Mouse (Mus musculus): ENCODE measurements around the gene Kmt2e. TPM values are rescaled to one million over a fixed set of nuclear protein-coding genes. Genes with fewer than 3 reads are reported as not detected.

The Kmt2e gene
- polyA plus RNA-seq, 1 experiment from 2014 or later: 76.9 TPM

DNA sequence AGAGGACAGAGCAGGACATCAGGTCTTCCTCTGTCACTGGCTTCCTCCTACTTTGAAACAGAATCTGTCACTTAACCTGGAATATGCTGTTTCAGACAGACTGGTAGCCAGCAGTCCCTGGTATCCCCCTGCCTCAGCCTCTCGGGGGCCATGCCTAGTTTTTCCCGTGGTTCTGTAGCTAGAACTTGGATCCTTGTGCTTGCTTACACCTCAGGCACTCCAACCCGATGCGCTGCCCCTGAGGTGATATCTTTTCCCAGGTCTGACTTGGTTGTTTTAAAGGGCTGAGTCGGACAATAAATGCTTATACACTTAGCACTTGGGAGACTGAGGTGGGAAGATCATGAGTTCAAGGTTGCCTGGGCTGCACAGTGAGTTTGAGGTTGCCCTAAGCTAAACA is 40.4 kb upstream of the Kmt2e start:
- H3K36me3 ChIP-seq (ENCODE audit: control insufficient read depth, insufficient read depth): no peaks in the 10 kb centered on the region
- no peak for ATAC-seq (replicated peaks; ENCODE audit: extremely low read depth, insufficient read depth, low FRiP score)
- no peak overlapping the region for H3K4me3 ChIP-seq (ENCODE audit: low read length)
- H3K4me2 ChIP-seq (ENCODE audit: low read depth, low read length): no peak overlapping the region
- no peak overlapping the region for H3K27ac ChIP-seq (ENCODE audit: low read length)
- H3K27me3 ChIP-seq (ENCODE audit: control insufficient read depth, insufficient read depth, low read length): no peaks in the 10 kb centered on the region
- 87% methylated on average over 5 of the region's 5 CpGs for WGBS
- H3K4me1 ChIP-seq (ENCODE audit: control insufficient read depth, insufficient read depth, low read length): no peaks in the 10 kb centered on the region
- H3K9me3 ChIP-seq (replicated peaks; ENCODE audit: control insufficient read depth, low read length): no peaks in the 10 kb centered on the region
- no peak overlapping the region for H3K9ac ChIP-seq (ENCODE audit: low read length)

DNA sequence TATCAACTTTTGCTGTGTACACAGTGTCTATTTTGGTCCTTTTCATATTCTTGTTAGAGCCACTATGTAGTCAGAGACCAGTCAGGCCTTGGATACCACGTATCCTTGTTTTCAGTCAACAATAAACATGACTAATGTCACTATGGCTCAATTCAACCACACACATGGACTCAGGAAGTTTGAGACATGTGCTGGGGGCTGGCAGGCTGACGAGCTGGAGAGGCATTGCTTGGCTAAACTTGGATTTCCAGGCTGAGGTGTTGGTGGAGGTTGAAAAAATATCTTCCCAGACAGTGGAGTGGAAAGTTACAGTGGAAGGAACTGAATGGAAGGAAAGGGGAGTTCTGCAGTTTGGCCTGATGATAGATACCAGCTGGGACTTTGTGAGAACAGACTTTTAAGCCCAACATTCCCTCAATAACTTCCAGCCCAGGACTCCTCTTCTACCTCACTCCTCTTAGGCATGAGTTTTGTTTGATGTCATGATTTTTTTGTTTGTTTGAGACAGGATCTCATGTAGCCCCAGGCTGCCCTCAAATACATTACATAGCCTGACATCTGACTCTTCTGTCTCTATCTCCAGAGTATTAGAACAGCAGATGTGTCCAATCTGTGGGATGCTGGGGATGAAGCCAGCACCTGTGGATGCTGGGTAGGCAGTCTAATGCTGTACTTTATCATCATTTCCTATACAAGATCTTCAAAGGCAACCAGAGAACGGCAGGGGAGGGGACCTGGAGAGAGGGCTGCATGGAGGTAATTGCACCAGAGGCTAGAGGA is 39.7 kb upstream of the Kmt2e start:
- Histone ChIP-seq H3K36me3 (ENCODE audit: control insufficient read depth, insufficient read depth) (no peaks in the 10 kb centered on the region), H3K4me3 (ENCODE audit: low read length) (no peak overlapping the region), H3K9ac (ENCODE audit: low read length) (no peak overlapping the region), H3K4me2 (ENCODE audit: low read depth, low read length) (no peak overlapping the region), H3K27ac (ENCODE audit: low read length) (no peak overlapping the region), H3K27me3 (ENCODE audit: control insufficient read depth, insufficient read depth, low read length) (no peaks in the 10 kb centered on the region), H3K9me3 (replicated peaks; ENCODE audit: control insufficient read depth, low read length) (no peaks in the 10 kb centered on the region), H3K4me1 (ENCODE audit: control insufficient read depth, insufficient read depth, low read length) (no peaks in the 10 kb centered on the region)
- ATAC-seq (replicated peaks; ENCODE audit: extremely low read depth, insufficient read depth, low FRiP score): no peak
- 38% methylated on average over 3 of the region's 3 CpGs for WGBS

DNA sequence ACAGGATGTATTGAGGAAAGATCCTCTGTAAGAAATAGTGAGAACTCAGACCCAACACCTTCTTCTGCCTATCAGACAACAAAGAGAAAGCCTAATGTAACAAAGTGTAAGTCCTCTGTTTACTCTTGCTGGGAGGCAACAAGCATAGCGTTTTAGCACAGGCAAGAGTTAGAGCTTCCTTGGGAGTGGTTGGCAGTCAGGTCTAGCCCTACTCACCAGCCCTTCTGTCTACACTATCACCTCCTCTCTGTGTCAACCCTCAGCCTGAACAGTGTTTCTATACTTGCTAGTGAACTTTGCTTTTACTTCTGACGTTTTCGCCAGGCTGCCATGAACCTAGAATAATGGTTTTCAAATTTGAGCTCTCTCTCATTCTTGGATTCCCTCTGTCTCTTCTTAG is 38.5 kb upstream of the Kmt2e start:
- H3K27ac ChIP-seq (ENCODE audit: low read length): no peak overlapping the region
- H3K4me1 ChIP-seq (ENCODE audit: control insufficient read depth, insufficient read depth, low read length): no peaks in the 10 kb centered on the region
- no peak overlapping the region for H3K4me3 ChIP-seq (ENCODE audit: low read length)
- 71% methylated on average over 3 of the region's 3 CpGs for WGBS
- H3K9ac ChIP-seq (ENCODE audit: low read length): no peak overlapping the region
- H3K9me3 ChIP-seq (replicated peaks; ENCODE audit: control insufficient read depth, low read length): no peaks in the 10 kb centered on the region
- no peaks in the 10 kb centered on the region for H3K36me3 ChIP-seq (ENCODE audit: control insufficient read depth, insufficient read depth)
- no peaks in the 10 kb centered on the region for H3K27me3 ChIP-seq (ENCODE audit: control insufficient read depth, insufficient read depth, low read length)
- no peak for ATAC-seq (replicated peaks; ENCODE audit: extremely low read depth, insufficient read depth, low FRiP score)
- no peak overlapping the region for H3K4me2 ChIP-seq (ENCODE audit: low read depth, low read length)

DNA sequence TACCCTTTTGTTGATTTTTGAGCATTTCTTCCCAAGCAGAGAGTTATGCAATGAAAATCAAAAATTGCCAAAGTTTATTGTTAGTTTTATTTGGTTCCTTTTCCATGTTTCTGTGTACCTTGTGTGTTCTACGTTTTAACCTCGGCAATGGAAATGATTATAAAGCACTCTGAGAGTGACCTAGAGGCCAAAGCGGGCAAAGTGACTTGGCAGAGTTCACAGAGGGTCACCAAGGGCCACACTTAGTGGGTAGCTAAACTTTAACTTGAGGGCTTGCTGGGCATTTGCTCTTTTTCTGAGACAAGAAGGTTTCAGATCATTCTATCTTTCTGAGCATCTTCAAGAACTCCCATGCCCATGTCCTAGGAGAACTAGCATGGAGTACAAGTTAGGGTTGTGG is 37.5 kb upstream of the Kmt2e start:
- H3K27me3 ChIP-seq (ENCODE audit: control insufficient read depth, insufficient read depth, low read length): no peaks in the 10 kb centered on the region
- no peaks in the 10 kb centered on the region for H3K4me1 ChIP-seq (ENCODE audit: control insufficient read depth, insufficient read depth, low read length)
- H3K9me3 ChIP-seq (replicated peaks; ENCODE audit: control insufficient read depth, low read length): no peaks in the 10 kb centered on the region
- ATAC-seq (replicated peaks; ENCODE audit: extremely low read depth, insufficient read depth, low FRiP score): no peak
- H3K4me2 ChIP-seq (ENCODE audit: low read depth, low read length): no peak overlapping the region
- no peak overlapping the region for H3K4me3 ChIP-seq (ENCODE audit: low read length)
- WGBS: 84% methylated on average over 3 of the region's 3 CpGs
- 0 out of 2 replicates have a peak, but pooled peaks cover 2% of the 10 kb centered on the region for H3K36me3 ChIP-seq (ENCODE audit: control insufficient read depth, insufficient read depth)
- H3K27ac ChIP-seq (ENCODE audit: low read length): no peak overlapping the region
- no peak overlapping the region for H3K9ac ChIP-seq (ENCODE audit: low read length)

DNA sequence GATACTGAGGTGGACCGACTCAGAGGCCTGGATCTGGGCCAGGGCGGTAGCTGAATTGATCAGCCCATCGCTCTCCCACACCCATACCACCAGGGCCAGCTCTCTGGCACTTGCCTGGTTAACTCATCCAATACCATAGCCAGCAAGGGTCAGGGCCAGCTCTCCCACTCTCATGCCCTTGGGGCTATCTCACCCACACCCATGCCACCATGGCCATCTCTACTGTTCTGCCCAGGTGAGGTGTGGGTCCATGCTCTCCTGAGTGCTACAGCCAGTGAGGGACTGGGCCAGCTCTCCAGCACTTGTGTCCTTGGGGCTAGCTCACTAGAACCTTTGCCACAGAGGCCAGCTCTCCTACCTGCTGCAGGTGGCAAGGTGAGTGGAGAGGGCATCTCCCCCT is 34.1 kb upstream of the Kmt2e start:
- ATAC-seq (replicated peaks; ENCODE audit: extremely low read depth, insufficient read depth, low FRiP score): no peak
- H3K27ac ChIP-seq (ENCODE audit: low read length): no peak overlapping the region
- H3K27me3 ChIP-seq (ENCODE audit: control insufficient read depth, insufficient read depth, low read length): no peaks in the 10 kb centered on the region
- 82% methylated on average over 3 of the region's 3 CpGs for WGBS
- 0 out of 2 replicates have a peak, but pooled peaks cover 2% of the 10 kb centered on the region for H3K36me3 ChIP-seq (ENCODE audit: control insufficient read depth, insufficient read depth)
- no peak overlapping the region for H3K9ac ChIP-seq (ENCODE audit: low read length)
- H3K4me2 ChIP-seq (ENCODE audit: low read depth, low read length): no peak overlapping the region
- no peaks in the 10 kb centered on the region for H3K4me1 ChIP-seq (ENCODE audit: control insufficient read depth, insufficient read depth, low read length)
- no peaks in the 10 kb centered on the region for H3K9me3 ChIP-seq (replicated peaks; ENCODE audit: control insufficient read depth, low read length)
- no peak overlapping the region for H3K4me3 ChIP-seq (ENCODE audit: low read length)

DNA sequence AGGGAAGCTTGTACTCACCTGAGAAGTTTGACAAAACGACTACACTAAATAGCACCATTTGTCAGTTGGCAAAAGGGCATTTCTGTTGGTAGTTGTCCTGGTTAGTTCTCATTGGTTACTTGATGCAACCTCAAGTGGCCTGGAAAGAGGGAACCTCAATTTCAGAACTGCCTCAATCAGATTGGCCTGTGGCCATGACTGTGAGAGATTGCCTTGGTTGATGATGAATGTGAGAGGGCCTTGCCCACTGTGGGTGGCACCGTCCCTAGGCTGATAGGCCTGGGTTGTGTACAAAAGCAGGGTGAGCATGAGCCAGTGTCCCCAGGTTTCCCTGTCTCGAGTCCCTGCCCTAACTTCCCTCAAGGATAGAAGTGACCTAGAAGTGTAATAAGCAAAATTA is 33.4 kb upstream of the Kmt2e start:
- Histone ChIP-seq H3K36me3 (ENCODE audit: control insufficient read depth, insufficient read depth) (0 out of 2 replicates have a peak, but pooled peaks cover 2% of the 10 kb centered on the region), H3K27ac (ENCODE audit: low read length) (no peak overlapping the region), H3K9ac (ENCODE audit: low read length) (no peak overlapping the region), H3K9me3 (replicated peaks; ENCODE audit: control insufficient read depth, low read length) (no peaks in the 10 kb centered on the region), H3K27me3 (ENCODE audit: control insufficient read depth, insufficient read depth, low read length) (no peaks in the 10 kb centered on the region), H3K4me1 (ENCODE audit: control insufficient read depth, insufficient read depth, low read length) (no peaks in the 10 kb centered on the region), H3K4me2 (ENCODE audit: low read depth, low read length) (no peak overlapping the region), H3K4me3 (ENCODE audit: low read length) (no peak overlapping the region)
- 83% methylated on average over 3 of the region's 3 CpGs for whole genome bisulfite sequencing
- ATAC-seq (replicated peaks; ENCODE audit: extremely low read depth, insufficient read depth, low FRiP score): no peak

DNA sequence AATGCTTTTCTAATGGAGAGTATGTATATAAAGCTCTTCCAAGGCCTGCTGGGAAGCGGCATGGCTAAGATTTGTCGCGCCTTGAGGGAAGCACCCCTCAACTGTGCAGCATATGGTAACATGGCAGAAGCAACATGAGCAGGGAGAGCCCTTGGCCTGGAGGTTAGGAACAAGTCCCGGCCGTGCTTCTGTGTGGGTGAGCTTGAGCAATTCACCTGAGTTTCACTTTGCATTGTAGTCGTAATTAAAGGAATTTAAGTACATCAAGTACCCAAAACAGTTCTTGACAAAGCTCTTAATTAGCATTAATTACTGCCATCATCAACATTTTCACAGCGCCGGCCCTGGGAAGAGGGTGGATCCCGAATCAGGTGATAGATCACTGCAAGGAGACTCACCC is 32.9 kb upstream of the Kmt2e start:
- 0 out of 2 replicates have a peak, but pooled peaks cover 2% of the 10 kb centered on the region for H3K36me3 ChIP-seq (ENCODE audit: control insufficient read depth, insufficient read depth)
- H3K9me3 ChIP-seq (replicated peaks; ENCODE audit: control insufficient read depth, low read length): no peaks in the 10 kb centered on the region
- no peak overlapping the region for H3K4me2 ChIP-seq (ENCODE audit: low read depth, low read length)
- H3K4me1 ChIP-seq (ENCODE audit: control insufficient read depth, insufficient read depth, low read length): no peaks in the 10 kb centered on the region
- no peak overlapping the region for H3K4me3 ChIP-seq (ENCODE audit: low read length)
- no peak for ATAC-seq (replicated peaks; ENCODE audit: extremely low read depth, insufficient read depth, low FRiP score)
- H3K9ac ChIP-seq (ENCODE audit: low read length): no peak overlapping the region
- no peaks in the 10 kb centered on the region for H3K27me3 ChIP-seq (ENCODE audit: control insufficient read depth, insufficient read depth, low read length)
- 88% methylated on average over 9 of the region's 9 CpGs for WGBS
- no peak overlapping the region for H3K27ac ChIP-seq (ENCODE audit: low read length)

DNA sequence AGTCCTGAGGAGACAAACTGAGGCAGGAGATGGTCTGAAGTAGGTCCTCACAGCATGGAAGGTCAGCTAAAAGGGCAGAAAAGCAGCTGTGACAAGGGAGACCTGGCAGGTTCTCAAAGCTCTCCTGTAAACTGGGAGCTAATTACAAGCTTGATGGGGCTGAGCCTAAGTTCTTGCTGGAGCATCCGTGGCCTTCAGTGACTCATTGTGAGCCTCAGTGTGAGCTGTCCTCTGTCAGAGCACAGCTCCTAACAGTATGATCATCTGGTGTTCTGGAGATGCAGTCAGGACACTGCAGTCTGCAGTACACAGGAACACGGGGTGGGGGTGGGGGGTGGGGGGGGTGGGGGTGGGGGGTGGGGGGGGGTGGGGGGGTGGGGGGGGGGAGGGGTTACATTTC is 32.2 kb upstream of the Kmt2e start:
- no peak overlapping the region for H3K4me2 ChIP-seq (ENCODE audit: low read depth, low read length)
- no peak overlapping the region for H3K9ac ChIP-seq (ENCODE audit: low read length)
- no peaks in the 10 kb centered on the region for H3K4me1 ChIP-seq (ENCODE audit: control insufficient read depth, insufficient read depth, low read length)
- H3K27ac ChIP-seq (ENCODE audit: low read length): no peak overlapping the region
- 0 out of 2 replicates have a peak, but pooled peaks cover 2% of the 10 kb centered on the region for H3K36me3 ChIP-seq (ENCODE audit: control insufficient read depth, insufficient read depth)
- no peak for ATAC-seq (replicated peaks; ENCODE audit: extremely low read depth, insufficient read depth, low FRiP score)
- H3K27me3 ChIP-seq (ENCODE audit: control insufficient read depth, insufficient read depth, low read length): no peaks in the 10 kb centered on the region
- H3K4me3 ChIP-seq (ENCODE audit: low read length): no peak overlapping the region
- WGBS: 41% methylated on average over 1 of the region's 2 CpGs
- H3K9me3 ChIP-seq (replicated peaks; ENCODE audit: control insufficient read depth, low read length): no peaks in the 10 kb centered on the region

DNA sequence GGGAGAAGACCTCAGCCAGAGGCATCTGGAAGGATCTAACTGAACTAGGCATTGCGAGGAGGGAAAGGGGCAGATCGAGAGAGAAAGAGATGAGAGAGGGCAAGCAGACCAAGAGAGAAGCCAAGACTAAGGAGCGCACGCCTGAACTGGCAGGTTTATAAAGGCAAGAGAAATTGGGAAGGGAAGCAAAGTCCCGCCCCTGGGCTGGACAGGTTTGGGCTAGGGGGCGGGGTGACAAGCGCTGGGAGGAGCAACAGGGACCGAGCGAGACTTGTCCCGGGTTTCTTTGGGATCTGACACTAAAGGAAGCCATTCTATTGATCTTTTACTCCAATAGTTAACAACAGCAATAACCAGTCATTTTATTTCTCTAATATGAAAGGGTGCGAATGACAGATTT is 31.1 kb upstream of the Kmt2e start:
- 0 out of 2 replicates have a peak, but pooled peaks cover 2% of the 10 kb centered on the region for H3K36me3 ChIP-seq (ENCODE audit: control insufficient read depth, insufficient read depth)
- H3K27me3 ChIP-seq (ENCODE audit: control insufficient read depth, insufficient read depth, low read length): no peaks in the 10 kb centered on the region
- WGBS: 68% methylated on average over 11 of the region's 11 CpGs
- no peak overlapping the region for H3K27ac ChIP-seq (ENCODE audit: low read length)
- H3K9me3 ChIP-seq (replicated peaks; ENCODE audit: control insufficient read depth, low read length): no peaks in the 10 kb centered on the region
- H3K9ac ChIP-seq (ENCODE audit: low read length): no peak overlapping the region
- H3K4me3 ChIP-seq (ENCODE audit: low read length): no peak overlapping the region
- no peak overlapping the region for H3K4me2 ChIP-seq (ENCODE audit: low read depth, low read length)
- peaks cover 4% of the 10 kb centered on the region; the same call in 1 of the 2 replicates for H3K4me1 ChIP-seq (ENCODE audit: control insufficient read depth, insufficient read depth, low read length)
- ATAC-seq (replicated peaks; ENCODE audit: extremely low read depth, insufficient read depth, low FRiP score): no peak

All from heart, embryonic 16.5 days (tissue).